Mouse (Mus musculus) forebrain, embryonic 12.5 days (tissue): ENCODE measurements at regions not wholly inside any gene's neighbourhood (a gene's known extent, or its start where the extent isn't known, plus 50 kb on each side); places are given as distances from the start of the nearest gene placed in this dataset.

Experiments
- ATAC-seq: fragments of 200-750 bp; cut with Nextera tagmentation; 2 replicates; pipeline ENCODE4 v1.8.0; 2017; ENCODE audit warnings: moderate TSS enrichment; ENCODE audit not compliant: low FRiP score
- H3K27ac ChIP-seq: fragments of 300-500 bp; sonication (generic); 2 replicates; pipeline ENCODE4 v1.5.1; 2016; ENCODE audit warnings: mild to moderate bottlenecking
- H3K27me3 ChIP-seq: fragments of 300-500 bp; sonication (generic); 2 replicates; pipeline ENCODE4 v1.6.1; 2016; ENCODE audit warnings: mild to moderate bottlenecking
- H3K36me3 ChIP-seq: fragments of 300-500 bp; sonication (generic); replicated peaks from 2 replicates; pipeline ENCODE4 v1.6.1; 2016; ENCODE audit warnings: mild to moderate bottlenecking
- H3K4me1 ChIP-seq: fragments of 300-500 bp; sonication (generic); 2 replicates; pipeline ENCODE4 v1.6.1; 2016
- H3K4me2 ChIP-seq: fragments of 300-500 bp; sonication (generic); 2 replicates; pipeline ENCODE4 v1.6.1; 2016; ENCODE audit warnings: mild to moderate bottlenecking, moderate library complexity
- H3K4me3 ChIP-seq: fragments of 300-500 bp; sonication (generic); replicated peaks from 2 replicates; pipeline ENCODE4 v1.5.1; 2016; ENCODE audit warnings: mild to moderate bottlenecking
- H3K9ac ChIP-seq: fragments of 300-500 bp; sonication (generic); 2 replicates; pipeline ENCODE4 v1.6.1; 2016; ENCODE audit warnings: mild to moderate bottlenecking
- H3K9me3 ChIP-seq: fragments of 300-500 bp; sonication (generic); 2 replicates; pipeline ENCODE4 v1.6.1; 2016
- WGBS: fragments of 180-500 bp; shearing (Covaris S2); methylation state at CpG from one replicate; pipeline ENCODE4 v1.1.7; 2016; 5-methylcytosine and 5-hydroxymethylcytosine counted together

DNA sequence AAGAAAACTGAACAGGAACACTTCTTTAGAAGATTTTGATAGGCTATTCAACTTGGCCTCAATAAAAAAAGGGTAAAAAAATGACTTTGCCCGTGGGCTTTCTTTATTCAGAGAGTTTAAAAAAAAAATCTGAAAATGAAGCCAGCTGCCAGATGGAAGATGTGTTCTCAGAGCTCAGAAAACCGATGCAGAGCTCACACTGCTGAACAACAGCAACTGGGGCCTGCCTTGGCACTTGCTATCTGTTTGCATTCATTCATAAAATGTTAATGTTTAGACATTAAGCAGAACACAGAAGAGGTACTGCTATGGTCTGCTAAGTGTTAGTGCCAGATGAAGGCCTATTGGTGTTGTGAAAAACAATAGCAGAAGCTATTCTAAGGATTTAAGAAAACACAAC lies 173.8 kb upstream of the Smc2 start:
- Histone ChIP-seq H3K36me3 (no peaks in the 10 kb centered on the region), H3K4me2 (no peak overlapping the region), H3K27me3 (no peaks in the 10 kb centered on the region), H3K27ac (no peak overlapping the region), H3K9ac (no peak overlapping the region), H3K4me3 (no peak overlapping the region), H3K4me1 (no peaks in the 10 kb centered on the region), H3K9me3 (no peaks in the 10 kb centered on the region)
- no peak for ATAC-seq
- 47% methylated on average over 2 of the region's 2 CpGs for WGBS

GRCm38 (mm10) chr4:52282458-52282857 lies 156.6 kb upstream of the Smc2 start:
- H3K27ac ChIP-seq, result no peak overlapping the region
- no peaks in the 10 kb centered on the region for H3K4me1 ChIP-seq
- H3K9me3 ChIP-seq, result no peaks in the 10 kb centered on the region
- H3K9ac ChIP-seq, result no peak overlapping the region
- H3K4me3 ChIP-seq, result no peak overlapping the region
- no peaks in the 10 kb centered on the region for H3K36me3 ChIP-seq
- 41% methylated on average over 3 of the region's 3 CpGs for WGBS
- no peaks in the 10 kb centered on the region for H3K27me3 ChIP-seq
- no peak for ATAC-seq
- H3K4me2 ChIP-seq, result no peak overlapping the region

- no peaks in the 10 kb centered on the region for H3K9me3 ChIP-seq
These were observed 154.1 kb upstream of the Smc2 start for GRCm38 (mm10) chr4:52284909-52285308.

DNA sequence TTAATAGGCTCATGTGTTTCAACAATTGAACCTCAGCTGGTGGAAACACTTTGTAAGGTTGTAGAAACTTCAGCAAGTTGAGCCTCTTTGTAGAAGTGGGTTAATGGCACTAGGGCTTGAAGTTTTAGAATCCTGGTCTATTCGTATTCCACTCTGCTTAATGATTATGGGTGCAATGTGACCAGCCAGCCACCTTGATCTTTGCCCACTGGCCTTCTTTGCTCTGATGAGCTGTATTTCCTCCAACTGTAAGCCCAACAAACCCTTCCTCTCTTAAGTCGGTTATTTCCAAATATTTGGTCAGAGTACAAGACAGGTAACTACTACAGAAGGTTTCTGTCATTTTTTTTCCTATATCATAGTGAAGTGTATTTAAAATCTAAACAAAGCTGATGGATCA lies 145.4 kb upstream of the Smc2 start:
- Histone ChIP-seq H3K4me2 (no peak overlapping the region), H3K36me3 (no peaks in the 10 kb centered on the region), H3K9ac (no peak overlapping the region), H3K4me1 (no peaks in the 10 kb centered on the region), H3K4me3 (no peak overlapping the region), H3K27me3 (no peaks in the 10 kb centered on the region), H3K9me3 (no peaks in the 10 kb centered on the region), H3K27ac (no peak overlapping the region)
- no peak for ATAC-seq
- WGBS, result 96% methylated on average over 2 of the region's 2 CpGs

More at GRCm38 (mm10) chr4:52284909-52285308, 154.1 kb upstream of the Smc2 start:
- Histone ChIP-seq H3K4me2 (no peak overlapping the region), H3K27me3 (no peaks in the 10 kb centered on the region), H3K27ac (no peak overlapping the region), H3K36me3 (no peaks in the 10 kb centered on the region), H3K4me3 (no peak overlapping the region), H3K9ac (no peak overlapping the region), H3K4me1 (no peaks in the 10 kb centered on the region)
- 82% methylated on average over 2 of the region's 2 CpGs for WGBS
- no peak for ATAC-seq

GRCm38 (mm10) chr4:52299226-52299625 lies 139.8 kb upstream of the Smc2 start:
- Histone ChIP-seq H3K4me3 (no peak overlapping the region), H3K9me3 (no peaks in the 10 kb centered on the region), H3K4me1 (no peaks in the 10 kb centered on the region), H3K36me3 (no peaks in the 10 kb centered on the region), H3K9ac (no peak overlapping the region), H3K27ac (no peak overlapping the region), H3K4me2 (no peak overlapping the region), H3K27me3 (no peaks in the 10 kb centered on the region)
- WGBS, result 57% methylated on average over 3 of the region's 3 CpGs
- no peak for ATAC-seq

- no peak overlapping the region for H3K4me2 ChIP-seq
- no peaks in the 10 kb centered on the region for H3K36me3 ChIP-seq
- peak; percentile 46; the same call in 1 of the 2 replicates for ATAC-seq
- no peak overlapping the region for H3K9ac ChIP-seq
- no peaks in the 10 kb centered on the region for H3K4me1 ChIP-seq
- H3K27me3 ChIP-seq, result no peaks in the 10 kb centered on the region
- H3K4me3 ChIP-seq, result no peak overlapping the region
- no peaks in the 10 kb centered on the region for H3K9me3 ChIP-seq
- no peak overlapping the region for H3K27ac ChIP-seq
- WGBS, result 76% methylated on average over 2 of the region's 2 CpGs
These were observed 137.4 kb upstream of the Smc2 start for GRCm38 (mm10) chr4:52301653-52302052.

DNA sequence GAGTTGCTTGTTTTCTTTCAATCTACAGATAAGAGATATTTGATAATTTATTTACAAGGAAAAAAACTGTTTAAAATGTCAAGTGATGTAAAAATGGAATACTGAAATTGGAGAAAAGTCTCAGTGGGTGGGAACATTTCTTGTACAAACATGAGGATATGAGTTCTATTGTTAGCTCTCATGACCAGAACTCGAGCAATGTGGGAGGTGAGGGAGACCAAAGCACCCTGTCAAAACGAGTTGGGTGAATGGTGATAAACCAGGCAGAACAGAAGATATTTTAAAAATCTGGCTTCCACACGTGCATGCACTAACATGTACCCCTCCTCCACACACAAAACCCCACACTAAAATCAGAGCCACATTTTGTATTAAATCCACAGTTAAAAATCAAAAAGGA lies 114.7 kb upstream of the Smc2 start:
- H3K9ac ChIP-seq, result no peak overlapping the region
- 69% methylated on average over 3 of the region's 3 CpGs for WGBS
- H3K27ac ChIP-seq, result no peak overlapping the region
- no peak overlapping the region for H3K4me3 ChIP-seq
- H3K27me3 ChIP-seq, result no peaks in the 10 kb centered on the region
- no peak overlapping the region for H3K4me2 ChIP-seq
- H3K4me1 ChIP-seq, result no peaks in the 10 kb centered on the region
- no peak for ATAC-seq
- H3K9me3 ChIP-seq, result no peaks in the 10 kb centered on the region
- H3K36me3 ChIP-seq, result no peaks in the 10 kb centered on the region

DNA sequence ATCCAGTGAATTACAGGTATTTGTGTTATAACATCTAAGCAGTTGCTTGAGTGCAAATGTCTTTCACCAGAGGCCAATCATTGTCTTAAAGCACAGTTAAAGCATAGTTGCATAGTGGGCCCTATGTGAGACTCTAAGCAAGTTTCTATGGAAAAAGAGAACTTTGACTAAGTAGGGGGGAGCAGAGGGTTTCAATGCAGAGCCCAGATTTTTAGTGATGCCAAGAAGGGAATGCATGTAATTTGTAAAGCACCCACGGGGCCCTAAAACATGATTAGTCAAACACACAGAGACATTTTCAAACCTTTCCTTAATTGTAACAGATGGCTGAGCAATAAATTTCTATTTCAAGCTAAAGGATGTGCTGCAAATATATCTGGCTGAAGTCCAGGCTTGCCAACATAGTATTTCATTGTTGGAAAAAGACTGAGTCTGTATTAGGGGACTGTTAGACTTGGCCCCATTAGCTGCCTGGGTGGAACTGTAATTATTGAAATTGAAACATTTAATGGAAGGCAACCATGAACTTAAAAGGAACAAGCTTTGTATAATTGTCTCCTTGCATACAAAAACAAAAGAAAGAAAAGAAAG lies 107.6 kb upstream of the Smc2 start:
- Histone ChIP-seq H3K27ac (no peak overlapping the region), H3K4me1 (no peaks in the 10 kb centered on the region), H3K9ac (no peak overlapping the region), H3K4me3 (no peak overlapping the region), H3K36me3 (no peaks in the 10 kb centered on the region), H3K4me2 (no peak overlapping the region), H3K27me3 (no peaks in the 10 kb centered on the region), H3K9me3 (no peaks in the 10 kb centered on the region)
- WGBS, result 72% methylated on average over 1 of the region's 1 CpGs
- no peak for ATAC-seq

DNA sequence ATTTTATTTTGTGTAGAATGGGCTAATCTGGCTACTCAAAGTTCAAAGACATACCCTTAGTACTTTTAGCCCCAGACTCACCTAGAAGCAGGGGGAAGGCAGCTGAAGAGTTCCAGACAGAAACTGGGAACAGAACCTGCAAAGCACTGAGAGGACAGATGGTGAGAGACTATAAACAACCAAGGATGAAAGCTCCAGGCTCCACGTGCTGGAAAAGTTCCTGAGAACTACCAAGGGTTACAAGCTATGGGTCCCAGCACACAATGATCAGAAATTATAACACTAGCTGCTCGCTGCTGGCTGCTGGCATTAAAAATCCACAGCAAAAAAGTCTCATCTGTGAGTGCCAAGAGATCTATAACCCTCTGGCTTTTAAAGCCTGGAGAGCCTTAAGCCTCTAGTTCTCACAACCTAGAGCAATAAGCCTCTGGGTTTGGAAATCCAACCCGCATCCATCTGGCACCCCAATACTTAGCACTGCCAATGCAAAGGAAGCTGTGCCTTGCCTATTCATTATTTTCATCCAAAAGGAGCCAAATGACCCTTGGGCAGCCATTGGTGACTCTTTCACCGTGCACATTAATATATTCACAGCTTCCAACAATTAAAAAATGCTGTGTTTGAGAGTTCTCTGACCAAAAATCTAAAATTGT lies 102.6 kb upstream of the Smc2 start:
- no peak overlapping the region for H3K4me3 ChIP-seq
- WGBS, result 73% methylated on average over 4 of the region's 4 CpGs

GRCm38 (mm10) chr4:52341245-52341644 lies 97.8 kb upstream of the Smc2 start:
- no peaks in the 10 kb centered on the region for H3K4me1 ChIP-seq
- H3K9me3 ChIP-seq, result no peaks in the 10 kb centered on the region
- no peak overlapping the region for H3K9ac ChIP-seq
- no peak overlapping the region for H3K4me3 ChIP-seq
- no peaks in the 10 kb centered on the region for H3K36me3 ChIP-seq
- H3K27ac ChIP-seq, result no peak overlapping the region
- no peaks in the 10 kb centered on the region for H3K27me3 ChIP-seq
- ATAC-seq, result no peak
- no peak overlapping the region for H3K4me2 ChIP-seq

More for the DNA sequence above, 102.6 kb upstream of the Smc2 start:
- no peaks in the 10 kb centered on the region for H3K36me3 ChIP-seq
- H3K4me2 ChIP-seq, result no peak overlapping the region
- ATAC-seq, result no peak
- no peaks in the 10 kb centered on the region for H3K27me3 ChIP-seq
- H3K4me1 ChIP-seq, result no peaks in the 10 kb centered on the region
- no peak overlapping the region for H3K9ac ChIP-seq
- no peak overlapping the region for H3K27ac ChIP-seq
- no peaks in the 10 kb centered on the region for H3K9me3 ChIP-seq

- Histone ChIP-seq H3K27me3 (no peaks in the 10 kb centered on the region), H3K4me2 (no peak overlapping the region), H3K27ac (no peak overlapping the region), H3K9me3 (no peaks in the 10 kb centered on the region), H3K4me3 (no peak overlapping the region), H3K36me3 (no peaks in the 10 kb centered on the region), H3K9ac (no peak overlapping the region), H3K4me1 (no peaks in the 10 kb centered on the region)
- WGBS, result 64% methylated on average over 6 of the region's 6 CpGs
- ATAC-seq, result no peak
These were observed 77.3 kb upstream of the Smc2 start for GRCm38 (mm10) chr4:52361751-52362150.

- ATAC-seq, result no peak
- no peak overlapping the region for H3K4me2 ChIP-seq
- 80% methylated on average over 4 of the region's 4 CpGs for WGBS
These were observed 73.2 kb upstream of the Smc2 start for GRCm38 (mm10) chr4:52365866-52366265.

DNA sequence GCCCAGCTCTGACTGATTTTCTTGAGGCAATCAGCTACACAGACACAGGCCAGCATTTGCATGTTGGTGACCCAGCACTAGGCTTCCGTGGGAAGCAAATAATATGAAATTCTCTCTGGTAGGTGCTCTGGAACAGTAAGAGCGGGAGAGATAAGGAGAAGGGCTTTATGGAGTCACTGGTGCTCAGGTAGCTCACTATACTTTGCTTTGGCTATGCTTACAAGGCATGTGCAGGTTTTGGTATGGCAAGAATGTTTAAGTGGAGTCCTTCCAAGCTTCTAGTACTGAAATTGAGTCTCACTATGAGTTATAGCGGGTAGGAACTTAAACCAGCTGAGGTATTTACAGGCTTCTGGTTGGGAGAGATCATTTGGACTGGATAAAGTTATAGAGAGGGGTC lies 70.5 kb upstream of the Smc2 start:
- H3K27ac ChIP-seq, result no peak overlapping the region
- 89% methylated on average over 3 of the region's 3 CpGs for WGBS

More at GRCm38 (mm10) chr4:52365866-52366265, 73.2 kb upstream of the Smc2 start:
- Histone ChIP-seq H3K9ac (no peak overlapping the region), H3K4me3 (no peak overlapping the region), H3K27me3 (no peaks in the 10 kb centered on the region), H3K27ac (no peak overlapping the region), H3K9me3 (no peaks in the 10 kb centered on the region), H3K4me1 (no peaks in the 10 kb centered on the region), H3K36me3 (no peaks in the 10 kb centered on the region)

More for the DNA sequence above, 70.5 kb upstream of the Smc2 start:
- Histone ChIP-seq H3K9me3 (no peaks in the 10 kb centered on the region), H3K4me2 (no peak overlapping the region), H3K36me3 (no peaks in the 10 kb centered on the region), H3K27me3 (no peaks in the 10 kb centered on the region), H3K4me1 (no peaks in the 10 kb centered on the region), H3K4me3 (no peak overlapping the region), H3K9ac (no peak overlapping the region)
- ATAC-seq, result no peak
